Comparison of ENCODE assay signal across 8 mouse cellular contexts in genomic region chr4:136835621-136836386, GRCm38 (mm10). TPM values are rescaled to one million over a fixed set of nuclear protein-coding genes. Genes with fewer than 3 reads are reported as not detected.
DNase-seq lines count a peak whose midpoint lies in the region; ATAC-seq lines count a peak whose summit lies in the region.

Gene Ephb2 (minus strand): TSS chr4:136835988.

- peak; percentile 90 for DNase-seq in adrenal gland, adult 2 months
- peak; percentile 87 for DNase-seq in embryo, embryonic 11 days
- DNase-seq in gastrocnemius, postnatal 4 days (ENCODE audit: low spot score in 2 of 2): peak; percentile 58 to 74
- DNase-seq in intestine, embryonic 14.5 days (ENCODE audit: low spot score): peak; percentile 95
- DNase-seq in left cerebral cortex, adult 8-10 months (ENCODE audit: low spot score in 2 of 2): peak; percentile 55 to 76
- DNase-seq in right cerebral cortex, postnatal 14 days: peak; percentile 73
- peak; percentile 68 for DNase-seq in yolk sac, embryonic 10.5 days (ENCODE audit: low spot score)

- H3K27me3 ChIP-seq in intestine, embryonic 14.5 days (replicated peaks; ENCODE audit: control insufficient read depth, insufficient read depth, low read length): no peaks in the 10 kb centered on the region

- peak within 1 kb of the TSS; percentile 76 for H3K4me3 ChIP-seq in intestine, embryonic 14.5 days (ENCODE audit: low read depth, low read length)

- peak; percentile 77 for ATAC-seq in intestine, embryonic 14.5 days (replicated peaks; ENCODE audit: low FRiP score, low TSS enrichment, low read depth)
- ATAC-seq in megakaryocyte progenitor cell, adult 5-6 weeks (replicated peaks; ENCODE audit: poor library complexity): peak; percentile 59

- peak within 1 kb of the TSS; percentile 72 for H3K9ac ChIP-seq in intestine, embryonic 14.5 days (ENCODE audit: low read length)

- peak within 1 kb of the TSS; percentile 99 for H3K4me2 ChIP-seq in intestine, embryonic 14.5 days (ENCODE audit: low read length)

- H3K4me1 ChIP-seq in intestine, embryonic 14.5 days (replicated peaks; ENCODE audit: control insufficient read depth, insufficient read depth, low read length): peaks cover 60% of the 10 kb centered on the region

- no peaks in the 10 kb centered on the region for H3K36me3 ChIP-seq in intestine, embryonic 14.5 days (ENCODE audit: control insufficient read depth, insufficient read depth, low read length)

- H3K27ac ChIP-seq in intestine, embryonic 14.5 days (ENCODE audit: low read depth): peak within 1 kb of the TSS; percentile 94

- under 1% methylated on average over 71 of the region's 88 CpGs for WGBS in intestine, embryonic 14.5 days

- H3K9me3 ChIP-seq in intestine, embryonic 14.5 days (ENCODE audit: control insufficient read depth, low read length): no peaks in the 10 kb centered on the region

RNA-seq across cellular contexts. Expression of gene Ephb2, which starts in this region (rescaled TPM):
- 10 to 100 TPM; 18.1 to 26.2 TPM for total RNA-seq in adrenal gland, adult 2 months (2021)
- polyA plus RNA-seq in adrenal gland, adult 2 months (2012; rRNA removed): 83.5 and 101 TPM in 2 replicates
- 10 to 100 TPM; 12.3 to 13.5 TPM for total RNA-seq in gastrocnemius, postnatal 4 days (2021)
- polyA plus RNA-seq in intestine, embryonic 14.5 days (2014; fragmentation: Nextera tagmentation; extraction: Ambion mirVana): 8.8 and 11.4 TPM in 2 replicates
- total RNA-seq in left cerebral cortex, adult 8-10 months (2022): 10 to 100 TPM; 13.2 to 15.0 (median 14.0) TPM
- 0.44 and 1.2 TPM in 2 replicates for total RNA-seq in megakaryocyte progenitor cell, adult 5-6 weeks (2015)
- total RNA-seq in megakaryocyte progenitor cell, adult 5-6 weeks (2017): 1.0 and 3.0 TPM in 2 replicates

Comparison
In these comparisons a context has a peak if more than half of its experiments do, and no peak if none do; other contexts are left out.
1. Peak in every context shown above with its lines: DNase-seq, ATAC-seq, H3K4me3 ChIP-seq and H3K27ac ChIP-seq.